Mouse (Mus musculus) urinary bladder, postnatal 10 days (tissue): ENCODE measurements around the gene Robo4.

Source experiments
- DNase-seq: peaks from one replicate; pipeline ENCODE4 v3.0.0; 2022; ENCODE audit warnings: low spot score

Gene Robo4

DNA sequence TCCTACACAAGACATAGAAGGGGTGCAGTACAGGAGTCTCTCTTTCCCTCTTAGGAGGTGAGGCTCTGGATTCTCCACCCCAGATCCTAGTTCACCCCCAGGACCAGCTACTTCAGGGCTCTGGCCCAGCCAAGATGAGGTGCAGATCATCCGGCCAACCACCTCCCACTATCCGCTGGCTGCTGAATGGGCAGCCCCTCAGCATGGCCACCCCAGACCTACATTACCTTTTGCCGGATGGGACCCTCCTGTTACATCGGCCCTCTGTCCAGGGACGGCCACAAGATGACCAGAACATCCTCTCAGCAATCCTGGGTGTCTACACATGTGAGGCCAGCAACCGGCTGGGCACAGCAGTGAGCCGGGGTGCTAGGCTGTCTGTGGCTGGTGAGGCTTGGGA, 804 bp downstream of the Robo4 start:
- DNase-seq: no peak

DNA sequence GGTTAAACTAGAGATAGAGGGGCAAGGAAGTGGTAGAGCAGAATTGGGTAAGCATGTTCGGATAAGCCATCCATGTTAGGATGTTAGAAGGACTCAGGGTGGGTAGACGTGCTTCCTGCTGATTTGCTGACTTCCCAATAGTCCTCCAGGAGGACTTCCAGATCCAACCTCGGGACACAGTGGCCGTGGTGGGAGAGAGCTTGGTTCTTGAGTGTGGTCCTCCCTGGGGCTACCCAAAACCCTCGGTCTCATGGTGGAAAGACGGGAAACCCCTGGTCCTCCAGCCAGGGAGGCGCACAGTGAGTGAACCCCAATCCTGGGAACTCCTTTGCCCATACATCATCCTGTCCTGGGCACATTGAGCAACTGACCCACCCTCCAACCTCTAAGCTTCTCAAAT, 1.3 kb downstream of the Robo4 start:
- no peak for DNase-seq

DNA sequence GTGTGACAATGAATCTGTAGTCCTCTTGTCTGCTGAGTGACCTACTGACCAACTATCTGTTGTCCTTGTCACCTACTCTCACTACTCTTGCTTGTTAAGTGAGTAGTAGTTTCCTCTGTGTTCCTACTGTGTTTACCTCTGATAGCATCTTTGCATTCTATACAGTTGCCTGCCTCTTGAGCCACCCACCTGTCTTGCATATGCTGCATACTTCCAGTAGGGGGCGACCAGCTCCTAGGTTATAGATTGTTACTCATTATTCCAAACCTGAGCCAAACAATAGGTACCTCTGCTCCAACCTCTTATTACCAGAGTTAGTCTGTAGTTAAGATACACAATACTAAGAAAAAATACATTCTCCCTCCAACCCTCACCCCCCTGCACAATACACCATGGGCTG, 4.7 kb downstream of the Robo4 start:
- DNase-seq: no peak

DNA sequence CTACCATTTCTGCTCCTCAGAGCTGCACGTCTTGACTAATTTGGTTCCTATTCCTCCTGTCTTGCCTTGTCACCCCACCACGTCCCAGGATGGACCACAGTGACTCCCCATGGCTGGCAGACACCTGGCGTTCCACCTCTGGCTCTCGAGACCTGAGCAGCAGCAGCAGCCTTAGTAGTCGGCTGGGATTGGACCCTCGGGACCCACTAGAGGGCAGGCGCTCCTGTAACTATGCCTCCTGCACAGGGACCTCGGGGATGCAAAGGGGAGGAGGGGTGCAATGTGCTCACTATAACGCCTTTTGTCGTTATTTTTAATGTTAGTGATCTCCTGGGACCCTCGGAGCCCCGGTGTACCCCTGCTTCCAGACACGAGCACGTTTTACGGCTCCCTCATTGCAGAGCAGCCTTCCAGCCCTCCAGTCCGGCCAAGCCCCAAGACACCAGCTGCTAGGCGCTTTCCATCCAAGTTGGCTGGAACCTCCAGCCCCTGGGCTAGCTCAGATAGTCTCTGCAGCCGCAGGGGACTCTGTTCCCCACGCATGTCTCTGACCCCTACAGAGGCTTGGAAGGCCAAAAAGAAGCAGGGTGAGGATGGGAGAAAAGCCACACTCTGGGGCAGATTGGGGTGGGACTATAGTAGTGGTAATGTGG, 6.3 kb downstream of the Robo4 start:
- no peak for DNase-seq

DNA sequence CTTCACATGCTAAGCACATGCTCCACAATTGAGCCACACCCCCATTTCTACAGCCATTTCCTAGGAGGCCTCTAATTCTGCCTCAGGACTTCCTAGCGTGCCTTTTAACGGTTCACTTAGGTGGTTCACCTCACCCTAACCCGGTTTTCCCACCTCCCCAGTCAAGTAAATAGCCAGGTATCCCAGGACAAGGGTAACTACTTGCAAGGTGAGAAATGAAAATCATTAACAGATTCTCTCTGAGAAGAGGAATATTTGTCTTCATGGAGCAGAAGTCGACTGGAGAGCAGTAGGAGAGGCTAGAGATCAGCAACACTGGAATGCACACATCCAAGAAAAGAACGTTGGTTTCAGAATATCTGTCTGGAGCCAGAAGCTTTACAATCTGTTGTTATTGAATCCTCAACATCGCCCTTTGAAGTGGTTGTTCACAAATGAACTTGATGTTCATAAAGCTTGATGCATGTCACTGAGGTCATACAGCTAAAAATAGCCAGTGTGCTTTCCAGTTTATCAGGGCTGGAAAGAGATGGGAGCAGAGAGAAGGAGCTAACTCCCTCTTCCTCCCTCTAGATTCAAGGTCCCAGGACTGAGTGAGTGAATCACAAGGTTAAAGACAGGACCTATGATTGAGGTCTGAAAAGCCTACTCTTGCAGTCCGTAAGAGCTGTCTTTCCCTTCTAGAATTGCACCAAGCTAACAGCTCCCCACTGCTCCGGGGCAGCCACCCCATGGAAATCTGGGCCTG, 8.2 kb downstream of the Robo4 start:
- DNase-seq: no peak

DNA sequence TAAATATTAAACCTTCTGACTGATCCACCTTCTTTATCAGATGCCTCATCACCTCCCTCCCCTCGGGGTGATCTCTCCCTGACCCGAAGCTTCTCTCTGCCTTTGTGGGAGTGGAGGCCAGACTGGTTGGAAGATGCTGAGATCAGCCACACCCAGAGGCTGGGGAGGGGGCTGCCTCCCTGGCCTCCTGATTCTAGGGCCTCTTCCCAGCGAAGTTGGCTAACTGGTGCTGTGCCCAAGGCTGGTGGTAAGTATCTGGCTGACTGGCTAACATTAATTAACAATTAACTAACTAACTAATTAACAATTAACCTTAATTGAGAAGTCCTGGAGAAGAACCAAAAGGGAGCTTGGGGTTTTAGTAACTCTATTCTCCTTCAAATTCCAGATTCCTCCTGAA, 11.3 kb downstream of the Robo4 start:
- DNase-seq: no peak

DNA sequence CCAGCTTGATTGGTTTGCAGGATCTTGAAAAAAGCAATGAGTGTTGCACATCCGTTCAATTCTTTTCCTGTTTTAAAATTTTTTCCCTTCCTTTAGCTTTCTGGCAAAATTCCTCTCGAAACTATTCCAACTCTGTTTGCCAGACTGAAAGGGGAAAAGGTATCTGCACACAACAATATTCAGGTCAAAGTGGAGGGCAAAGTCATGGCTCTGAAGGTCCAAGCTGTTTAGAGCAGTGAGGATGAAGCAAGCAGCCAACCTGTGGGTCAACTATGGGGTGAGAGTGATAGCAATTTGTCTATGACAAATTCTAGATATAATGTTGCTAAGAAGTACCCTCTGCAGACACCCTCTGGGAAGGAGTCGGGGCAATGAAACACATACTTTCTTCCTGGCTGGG, 13.0 kb downstream of the Robo4 start:
- no peak for DNase-seq

DNA sequence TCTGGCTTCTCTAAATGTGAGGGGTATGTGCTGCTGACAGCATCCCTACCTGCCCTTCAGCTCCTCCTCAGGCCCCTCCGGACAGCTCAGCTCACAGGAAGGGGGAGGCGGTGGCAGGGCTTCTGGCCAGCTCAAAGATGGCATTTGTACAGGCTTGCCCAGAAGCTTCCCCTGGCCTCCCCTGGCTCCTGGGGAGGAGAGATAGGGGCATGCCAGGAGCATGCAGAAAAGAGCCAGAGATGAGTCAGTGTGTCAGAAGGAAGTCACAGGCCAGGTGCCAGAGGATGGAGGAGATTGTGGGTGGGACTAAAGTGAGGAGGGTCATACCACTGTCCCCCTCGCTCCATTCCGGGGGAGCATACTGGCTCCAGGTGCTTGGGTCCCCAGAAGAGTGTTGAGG, 17.1 kb downstream of the Robo4 start:
- no peak for DNase-seq

DNA sequence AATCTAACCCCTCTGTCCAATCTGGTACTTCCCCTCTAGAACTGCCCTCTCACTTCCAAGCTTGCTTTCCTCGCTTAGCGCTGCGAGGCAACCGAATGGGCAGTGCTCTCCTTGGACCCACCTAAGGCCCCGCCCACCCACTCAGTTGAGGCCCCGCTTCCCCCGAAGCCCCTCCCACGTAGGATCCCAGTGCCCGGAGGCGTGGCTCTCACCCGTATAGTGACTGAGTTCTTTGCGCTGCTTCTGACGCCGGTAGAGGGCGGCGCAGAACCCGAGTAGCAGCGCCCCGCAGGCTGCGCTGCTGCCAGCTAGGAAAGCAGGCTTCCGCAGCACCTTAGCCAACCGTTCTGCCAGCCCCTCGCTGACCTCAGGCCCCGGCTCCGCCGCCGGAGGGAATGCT, 19.0 kb downstream of the Robo4 start:
- DNase-seq: no peak

DNA sequence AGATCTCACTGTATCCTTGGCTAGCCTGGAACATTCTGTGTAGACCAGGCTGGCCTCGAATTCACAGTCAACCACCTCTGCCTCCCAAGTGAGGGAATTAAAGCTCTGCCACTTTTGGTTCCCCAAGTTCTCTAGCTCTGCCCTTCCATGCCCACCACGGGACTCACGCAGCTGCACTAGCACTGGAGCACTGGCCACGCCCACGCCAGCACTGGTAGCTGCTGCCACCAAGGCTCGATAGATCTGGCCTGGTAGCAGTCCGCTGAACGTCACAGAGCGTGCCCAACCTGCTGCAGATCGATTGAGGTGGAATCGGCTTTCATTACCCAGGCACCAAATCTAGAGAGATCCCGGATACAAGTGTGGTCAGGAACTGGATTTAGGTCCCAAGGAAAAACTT, 19.5 kb downstream of the Robo4 start:
- no peak for DNase-seq

DNA sequence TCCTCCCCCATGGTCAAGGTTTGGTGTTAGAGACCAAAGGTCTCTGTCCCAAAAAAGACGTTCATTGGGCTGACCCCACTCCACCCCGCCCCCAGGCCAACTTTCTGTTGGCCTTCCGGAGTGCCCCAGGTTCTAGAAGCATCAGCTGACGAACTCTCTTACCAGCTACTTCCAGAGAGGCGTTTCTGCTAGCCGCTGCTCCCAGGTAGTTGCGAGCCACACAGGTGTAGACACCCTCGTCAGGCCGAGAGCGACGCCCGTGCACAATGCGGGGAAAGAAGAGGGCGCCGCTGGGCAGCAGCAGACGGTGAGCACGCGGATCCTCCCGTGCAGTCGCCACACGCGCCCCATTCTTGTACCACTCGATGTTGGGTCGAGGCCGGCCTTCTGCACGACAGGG, 27.6 kb downstream of the Robo4 start:
- no peak for DNase-seq

DNA sequence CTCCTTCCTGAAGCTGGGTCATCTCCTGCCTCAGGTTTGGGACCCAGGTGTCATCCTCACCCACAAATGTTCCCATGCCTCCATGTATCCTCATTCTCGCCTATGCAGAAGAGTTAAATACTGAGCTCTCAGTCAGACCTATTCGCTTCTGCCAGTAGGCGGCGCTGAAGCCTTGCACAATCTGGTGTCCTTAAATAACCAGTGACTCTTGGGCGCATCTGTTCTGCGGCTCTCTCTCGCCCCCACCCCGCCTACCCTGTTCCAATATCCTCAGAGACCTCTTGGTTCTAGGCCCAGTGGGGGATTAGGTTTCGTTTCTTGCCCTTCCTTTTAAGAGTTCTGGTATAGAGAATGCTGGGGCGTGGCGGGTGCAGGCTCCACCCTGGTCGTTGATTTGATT, 28.9 kb downstream of the Robo4 start:
- no peak for DNase-seq

DNA sequence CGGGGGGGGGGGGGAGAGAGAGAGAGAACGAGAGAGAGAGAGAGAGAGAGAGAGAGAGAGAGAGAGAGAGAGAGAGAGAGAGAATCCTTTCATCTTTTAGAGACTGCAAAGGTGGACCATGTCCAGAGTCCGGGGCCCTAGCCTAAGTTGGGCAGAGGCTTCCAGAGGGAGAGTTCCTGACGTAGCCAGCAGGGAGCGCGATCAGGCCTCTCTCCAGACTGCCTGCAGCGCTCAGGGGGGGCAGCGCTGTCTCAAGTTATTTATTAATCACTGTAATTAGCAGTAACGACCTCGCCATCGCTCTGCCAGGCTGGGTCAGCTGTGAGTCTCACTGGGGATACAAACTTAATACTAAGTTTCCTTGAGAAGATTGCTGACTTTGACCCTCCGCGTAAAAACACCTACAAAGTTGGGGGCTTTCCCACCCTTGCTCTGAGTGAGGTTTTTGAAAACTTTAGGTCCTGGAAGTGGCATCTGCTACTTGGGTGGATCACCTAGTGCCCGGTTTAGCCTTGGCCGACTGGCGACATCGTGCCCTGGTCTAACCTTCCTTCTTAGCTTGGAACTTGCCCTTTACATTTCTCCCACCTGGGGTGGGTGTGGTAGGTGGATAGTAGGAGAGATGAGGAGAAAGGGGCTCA, 30.4 kb downstream of the Robo4 start:
- no peak for DNase-seq

DNA sequence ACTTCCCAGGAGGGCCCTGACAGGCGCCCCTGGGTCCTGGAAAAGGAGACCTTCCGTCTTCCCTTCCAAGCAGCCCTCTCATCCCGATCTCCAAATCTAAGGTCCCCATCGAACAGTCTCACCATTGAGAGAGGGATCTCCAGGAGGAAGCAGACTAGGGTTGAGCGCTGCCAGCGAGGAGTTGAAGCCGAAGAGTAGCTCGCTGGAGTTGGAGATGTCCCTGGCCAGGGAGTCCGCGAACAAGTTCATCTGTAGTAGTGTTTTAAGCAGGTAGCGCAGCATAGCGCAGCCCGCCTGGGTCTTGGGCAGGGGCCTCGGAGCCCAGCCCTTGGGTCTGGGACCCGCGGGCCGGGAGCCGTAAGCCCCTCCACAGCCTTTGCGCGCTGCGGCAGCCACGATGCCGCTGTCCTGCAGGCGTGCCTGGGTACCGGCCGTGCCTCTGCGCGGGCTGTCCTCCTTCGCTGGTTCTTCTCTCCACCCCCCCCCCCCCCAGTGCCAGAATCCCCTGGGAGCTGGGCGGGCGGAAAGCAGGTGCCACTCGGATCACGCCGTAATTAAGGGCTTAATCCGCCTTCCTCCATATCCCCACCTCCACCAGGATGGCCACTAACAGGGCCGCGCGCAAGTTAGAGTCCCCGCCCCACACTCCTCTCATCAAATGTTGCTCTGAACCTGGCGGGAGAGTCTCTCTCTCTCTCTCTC, 31.2 kb downstream of the Robo4 start, which contains the start of gene Robo3:
TSS of gene Robo3 (minus strand) at position 527 of the 702 bp plus-strand sequence.
- DNase-seq: no peak

DNA sequence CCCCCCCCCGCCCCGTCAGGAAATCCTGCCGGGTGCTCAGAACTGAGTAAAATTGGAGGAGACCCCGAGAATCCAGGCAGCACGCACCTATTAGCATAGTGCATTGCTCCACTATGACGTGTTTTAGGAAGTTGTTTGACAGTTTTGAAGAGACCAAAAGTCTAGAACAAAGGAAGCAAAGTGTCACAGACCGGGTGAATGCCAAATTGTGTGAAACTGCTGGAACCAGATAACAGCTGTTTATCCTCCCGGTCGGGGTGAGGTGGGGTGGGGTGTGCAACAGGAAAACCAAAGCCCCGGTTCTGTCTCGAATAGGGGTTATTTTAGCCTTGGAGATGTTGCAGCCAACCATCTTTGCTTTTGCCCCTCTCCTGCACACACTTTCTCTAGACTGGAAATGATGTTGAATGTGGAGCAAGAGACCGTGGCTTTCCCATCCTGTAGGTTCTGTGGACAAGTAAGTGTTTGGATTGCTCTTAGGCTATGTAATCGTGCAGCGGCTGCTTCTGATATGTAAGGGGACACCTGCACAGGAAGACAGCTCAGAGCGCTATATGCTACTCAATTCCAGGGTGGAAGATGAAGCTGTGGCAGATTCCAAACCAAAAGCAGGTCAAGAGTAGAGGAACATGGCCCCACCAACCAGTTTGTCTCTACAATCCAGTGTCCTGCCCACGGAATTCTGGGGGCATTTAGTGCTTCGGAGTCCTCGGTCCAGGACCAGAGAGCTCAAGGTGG, 32.3 kb downstream of the Robo4 start:
- no peak for DNase-seq

DNA sequence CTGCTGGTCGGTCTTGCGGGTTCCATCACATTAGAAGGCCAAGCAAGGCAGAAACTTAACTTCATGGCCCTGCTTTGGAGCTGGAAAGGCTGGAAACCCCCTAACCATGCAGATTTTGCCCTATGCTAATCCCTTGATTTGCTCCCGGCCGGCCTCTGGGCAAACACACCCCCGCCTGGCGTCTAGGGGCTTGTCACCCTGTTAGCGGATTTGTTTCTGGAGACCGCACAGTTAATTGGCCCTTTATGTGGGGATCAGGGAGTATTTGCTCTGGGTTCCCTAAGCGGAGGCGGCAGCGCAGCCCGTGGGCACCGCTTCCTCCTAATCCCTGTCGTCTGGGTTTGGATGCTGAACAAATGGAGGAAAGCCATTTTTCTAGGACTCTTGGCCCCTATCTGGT, 33.2 kb downstream of the Robo4 start:
- DNase-seq: no peak

DNA sequence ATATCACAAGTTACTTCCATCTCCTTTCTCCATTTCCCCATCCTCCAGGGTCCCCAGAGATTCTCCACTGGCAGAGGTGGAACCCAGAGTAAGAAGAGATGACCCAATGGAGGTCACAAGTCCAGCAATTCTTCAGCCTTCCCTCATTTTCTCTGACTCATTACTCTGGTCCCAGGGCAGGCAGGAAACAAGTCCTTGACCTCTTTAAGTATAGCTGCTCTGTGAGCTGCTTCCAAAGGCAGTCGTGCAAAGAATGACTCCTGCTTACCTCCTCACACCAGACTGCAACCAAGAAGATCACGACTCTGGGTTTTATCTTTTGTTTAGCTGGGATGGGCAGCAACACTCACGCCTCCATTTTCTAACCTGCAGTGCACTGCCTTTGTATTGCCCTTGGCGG, 33.9 kb downstream of the Robo4 start:
- no peak for DNase-seq

DNA sequence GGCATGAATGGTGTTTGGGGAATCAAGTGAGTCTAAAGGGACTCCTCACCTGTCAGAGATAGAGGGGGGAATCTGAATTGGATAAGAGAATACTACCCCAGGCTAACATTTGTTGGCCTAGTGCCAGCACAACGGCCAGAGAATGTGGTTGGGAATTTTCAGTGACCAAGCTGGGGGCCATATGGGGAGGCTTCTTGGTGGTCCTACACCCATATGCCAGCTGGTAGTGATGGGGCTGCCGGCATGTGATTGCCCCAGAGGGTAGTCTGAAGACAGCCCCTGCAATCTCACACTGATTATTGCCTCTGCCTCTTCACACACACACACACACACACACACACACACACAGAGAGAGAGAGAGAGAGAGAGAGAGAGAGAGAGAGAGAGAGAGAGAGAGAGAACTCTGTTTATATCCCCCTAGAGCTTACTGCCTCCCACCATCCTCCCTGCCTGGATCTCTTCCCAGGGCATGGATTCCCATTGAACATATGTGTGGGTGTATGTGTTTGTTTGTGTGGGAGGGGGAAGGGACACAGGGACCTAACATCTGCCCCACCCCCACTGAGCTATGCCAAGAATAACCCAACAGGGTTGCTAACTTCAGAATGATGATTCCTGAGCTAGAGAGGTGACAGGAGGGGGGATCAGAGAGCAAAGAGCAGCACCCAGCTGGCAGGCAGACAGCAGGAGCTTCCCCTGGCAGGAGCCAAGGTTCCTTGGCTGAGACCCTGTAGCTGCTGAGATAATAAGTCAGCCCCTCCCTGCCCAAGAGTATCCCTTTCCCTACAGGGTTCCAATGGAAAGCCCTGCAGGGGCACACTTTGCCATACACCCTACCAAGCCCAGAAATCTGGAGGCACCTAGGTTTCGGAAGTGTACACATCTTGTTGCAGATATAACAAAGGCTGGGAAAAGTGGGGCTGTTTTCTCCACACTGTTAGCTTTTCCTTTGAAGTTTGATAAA, 36.4 kb downstream of the Robo4 start:
- DNase-seq: no peak

DNA sequence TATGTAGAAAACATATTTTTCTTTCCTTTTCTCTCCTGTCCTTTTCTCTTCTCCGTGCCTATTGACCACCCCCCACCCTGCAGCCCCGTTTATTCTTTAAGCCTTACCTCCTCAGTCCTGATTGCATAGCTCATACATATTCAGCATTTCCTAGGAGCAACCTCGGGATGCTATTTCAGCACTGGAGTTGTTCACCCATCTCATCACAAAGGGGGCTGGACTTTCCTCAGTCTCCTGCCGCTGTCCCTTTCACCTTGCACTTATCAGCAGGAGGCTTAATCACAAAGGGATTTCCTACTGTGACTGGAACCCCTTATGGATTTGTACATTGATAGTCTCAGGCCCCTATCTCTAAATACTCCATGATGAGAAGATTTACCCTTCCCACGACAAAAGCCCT, 50.7 kb downstream of the Robo4 start:
- no peak for DNase-seq

DNA sequence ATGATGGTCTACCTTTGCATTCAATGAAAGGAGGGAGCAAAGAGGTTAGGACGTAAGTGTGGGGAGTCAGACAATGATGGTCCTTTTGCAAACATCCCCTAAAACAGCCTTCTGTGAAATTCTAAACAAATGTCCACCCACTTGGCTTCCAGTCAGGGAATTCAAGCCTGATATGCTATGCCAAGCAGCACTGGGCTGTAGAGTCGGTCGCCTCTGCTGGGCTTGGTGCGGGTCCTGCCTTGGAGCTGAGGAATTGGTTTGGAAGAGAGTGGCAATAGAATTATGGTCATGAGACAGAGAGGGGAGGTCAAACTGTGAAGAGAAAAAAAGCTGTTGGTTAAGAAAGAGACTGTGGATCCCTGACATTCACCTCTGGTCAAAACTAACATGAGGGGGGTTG, 51.6 kb downstream of the Robo4 start:
- DNase-seq: no peak

DNA sequence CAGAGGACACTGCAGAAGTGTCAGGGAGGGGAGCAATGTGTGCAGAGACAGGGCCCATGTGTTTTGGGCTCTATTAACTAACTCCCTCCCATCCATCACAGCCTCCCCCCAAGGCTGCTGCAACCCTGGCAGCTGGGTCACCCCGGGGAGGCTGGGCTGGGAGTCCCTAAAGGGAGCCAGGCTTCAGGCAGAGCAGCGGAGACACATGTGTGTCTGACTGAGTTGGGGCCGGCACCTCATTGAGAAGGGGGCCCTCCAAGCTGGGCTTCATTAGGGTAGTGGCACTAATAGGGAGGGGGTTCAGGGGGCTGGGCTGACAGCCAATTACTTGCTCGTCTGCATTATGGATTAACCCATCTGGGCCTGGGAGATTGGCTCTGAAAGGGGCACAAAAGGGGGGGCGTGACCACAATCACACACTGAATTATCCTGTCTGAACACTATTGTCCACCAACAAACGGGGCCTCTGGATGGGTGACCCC, 52.4 kb downstream of the Robo4 start:
- DNase-seq: no peak
